Mouse (Mus musculus) c-Kit-positive CD71-positive TER-119-positive erythroid progenitor cells, embryonic 14.5 days (primary cell): ENCODE measurements around the gene Zmat1.

Source experiments
- DNase-seq: peaks from one replicate; pipeline ENCODE4 v3.0.0-alpha.2; 2013; ENCODE audit warnings: low spot score

Gene Zmat1

GRCm38 (mm10) chrX:135008720-135009470 lies at the start of gene Zmat1:
TSS of gene Zmat1 (minus strand) at chrX:135009209.
- peak; percentile 78 for DNase-seq

DNA sequence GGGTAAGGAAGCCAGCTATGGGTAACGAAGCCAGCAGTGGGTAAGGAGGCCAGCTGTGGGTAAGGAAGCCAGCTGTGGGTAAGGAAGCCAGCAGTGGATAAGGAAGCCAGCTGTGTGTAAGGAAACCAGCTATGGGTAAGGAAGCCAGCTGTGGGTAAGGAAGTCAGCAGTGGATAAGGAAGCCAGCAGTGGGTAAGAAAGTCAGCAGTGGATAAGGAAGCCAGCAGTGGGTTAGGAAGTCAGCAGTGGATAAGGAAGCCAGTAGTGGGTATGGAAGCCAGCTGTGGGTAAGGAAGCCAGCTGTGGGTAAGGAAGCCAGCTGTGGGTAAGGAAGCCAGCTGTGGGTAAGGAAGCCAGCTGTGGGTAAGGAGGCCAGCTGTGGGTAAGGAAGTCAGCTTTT lies 44.9 kb upstream of the Zmat1 start:
- peak; percentile 7 for DNase-seq

- DNase-seq, result no peak
These were observed 27.0 kb upstream of the Zmat1 start for GRCm38 (mm10) chrX:135035962-135036375.

GRCm38 (mm10) chrX:135025135-135025534 lies 16.1 kb upstream of the Zmat1 start:
- DNase-seq, result no peak

DNA sequence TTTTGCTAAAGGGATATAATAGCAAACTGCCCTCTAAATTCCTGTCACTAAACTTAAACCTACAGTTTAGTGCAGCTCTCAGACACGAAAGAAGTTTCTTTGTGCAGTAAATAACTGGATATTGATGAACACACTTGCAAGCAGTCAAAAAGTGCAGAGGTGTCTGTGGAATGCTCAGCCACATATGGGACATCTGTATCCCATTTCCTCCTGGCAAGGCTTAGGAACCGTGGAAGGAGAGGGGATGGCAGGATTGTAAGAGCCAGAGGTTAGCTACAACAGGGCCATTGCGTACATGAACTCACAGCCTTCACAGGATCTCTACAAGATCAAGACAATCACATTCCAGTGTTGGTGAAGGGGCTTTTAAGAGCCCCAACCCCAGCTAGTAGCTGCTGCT lies 2.4 kb upstream of the Zmat1 start:
- DNase-seq, result no peak

DNA sequence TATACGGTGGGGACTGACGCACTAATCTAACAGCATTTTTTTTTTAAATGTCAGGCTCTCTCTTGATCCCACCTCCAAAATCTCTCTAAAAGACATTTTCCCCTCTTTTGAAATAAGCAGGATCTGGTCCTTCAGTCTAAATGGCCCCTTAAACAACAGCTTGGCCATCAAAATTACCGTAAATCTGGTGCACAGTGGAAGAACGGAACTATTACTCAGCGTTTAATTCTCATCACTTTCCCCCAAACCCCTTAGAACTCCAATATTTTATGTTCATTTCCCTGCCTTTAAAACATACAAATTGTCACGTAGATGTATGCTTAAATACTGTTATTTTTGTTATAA lies 434 bp upstream of the Zmat1 start:
- DNase-seq, result no peak

DNA sequence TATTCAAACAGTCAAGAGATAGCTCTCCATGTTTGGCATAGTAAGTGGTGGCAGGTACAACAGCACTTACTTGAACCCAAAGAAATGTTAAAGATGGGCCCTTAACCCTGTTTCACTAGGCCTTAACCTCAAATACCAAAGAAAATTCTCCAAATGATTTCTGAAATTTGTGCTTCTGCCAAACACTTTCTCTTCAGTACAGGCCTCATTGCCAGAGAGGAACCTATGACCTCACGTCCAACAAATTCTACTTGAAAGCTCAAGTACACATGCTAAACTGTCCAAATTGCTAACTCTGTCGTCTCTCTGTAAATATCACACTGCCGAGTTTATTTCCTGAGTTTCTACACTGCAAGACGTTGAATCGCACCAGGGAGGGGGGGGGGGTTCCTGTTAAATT lies 988 bp downstream of the Zmat1 start:
- no peak for DNase-seq

DNA sequence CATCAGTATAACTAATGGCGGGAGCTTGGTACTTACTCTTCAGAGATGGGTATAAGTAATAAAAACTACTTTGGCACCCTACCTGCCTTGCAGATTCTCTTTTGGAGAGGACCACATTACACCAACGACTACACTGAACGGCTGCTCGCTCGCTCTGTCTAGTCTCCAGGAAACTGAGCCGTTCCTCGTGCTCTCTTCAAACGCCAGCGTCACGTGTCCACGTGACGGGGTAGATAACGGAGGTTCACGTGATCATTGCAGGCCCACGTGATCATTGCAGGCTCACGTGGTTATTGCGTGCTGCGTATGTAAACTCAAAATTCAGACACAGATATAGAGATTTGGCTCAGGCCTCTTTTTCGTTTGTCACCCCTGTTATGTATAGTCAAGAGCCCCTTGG lies 44.5 kb downstream of the Zmat1 start, which contains the start of gene Nxf2:
TSS of gene Nxf2 (minus strand) at position 209 of the 400 bp plus-strand sequence.
- no peak for DNase-seq

DNA sequence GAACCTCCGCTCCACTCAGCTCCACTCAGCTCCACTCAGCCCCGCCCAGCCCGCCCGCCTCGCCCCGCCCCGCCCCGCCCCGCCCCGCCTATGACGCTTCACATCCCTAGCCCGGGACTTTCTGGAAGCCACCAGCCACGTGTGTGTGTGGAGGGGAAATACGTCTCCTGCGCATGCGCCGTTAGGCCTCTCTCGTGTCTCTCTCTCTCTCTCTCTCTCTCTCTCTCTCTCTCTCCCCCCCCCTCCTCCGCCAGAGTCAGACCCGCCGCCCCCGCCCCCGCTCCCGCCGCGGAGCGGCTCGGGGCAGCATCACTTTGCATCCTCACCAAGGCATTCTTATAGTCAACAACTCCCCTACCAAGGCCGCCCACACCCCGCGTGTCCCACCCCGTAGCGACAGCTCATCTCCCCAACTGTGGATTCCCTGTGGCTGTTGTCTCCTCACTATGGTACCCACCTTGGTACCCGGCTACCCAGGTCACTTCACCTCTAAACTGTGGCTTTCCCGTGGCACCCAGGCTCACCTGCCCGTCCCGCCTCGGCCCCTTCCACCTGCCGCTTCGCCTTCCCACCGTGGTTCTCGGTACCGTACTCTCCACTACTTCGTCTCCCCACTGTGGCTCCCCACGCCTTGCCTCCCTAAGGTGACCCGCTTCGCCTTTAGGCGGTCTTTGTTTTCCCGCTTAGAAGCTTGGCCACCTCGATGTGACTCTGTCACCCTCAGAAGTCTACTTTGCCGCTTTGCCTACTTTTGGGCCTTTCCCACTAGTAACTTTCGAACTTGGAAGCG lies 45.5 kb downstream of the Zmat1 start:
- peak; percentile 53 for DNase-seq

GRCm38 (mm10) chrX:134930361-134930760 lies 78.6 kb downstream of the Zmat1 start:
- DNase-seq, result no peak

GRCm38 (mm10) chrX:134929927-134930326 lies 79.1 kb downstream of the Zmat1 start:
- no peak for DNase-seq

- peak; percentile 49 for DNase-seq
These were observed 84.0 kb downstream of the Zmat1 start for GRCm38 (mm10) chrX:134925058-134925457.

- no peak for DNase-seq
These were observed 85.2 kb downstream of the Zmat1 start for GRCm38 (mm10) chrX:134923675-134924424.
